Mouse (Mus musculus): Measurements from ENCODE around the gene Ppp1r15a. TPM values are rescaled to one million over a fixed set of nuclear protein-coding genes. Genes with fewer than 3 reads are reported as not detected.
"Not testable (repeated sequence)": the region's sequence is repeated elsewhere in the genome, so short reads cannot be mapped to it uniquely, and the experiment has no call there.

Gene Ppp1r15a
- total RNA-seq, 1 experiment from 2014 or later: 288 TPM

GRCm38 (mm10) chr7:45522957-45523676, 3.0 kb downstream of the Ppp1r15a start:
- no peak for ATAC-seq (ENCODE audit: extremely low read depth, insufficient number of reproducible peaks, low FRiP score, poor library complexity, severe bottlenecking)

GRCm38 (mm10) chr7:45522194-45522752, 3.8 kb downstream of the Ppp1r15a start:
- no peak for ATAC-seq (ENCODE audit: extremely low read depth, insufficient number of reproducible peaks, low FRiP score, poor library complexity, severe bottlenecking)

- ATAC-seq (ENCODE audit: extremely low read depth, insufficient number of reproducible peaks, low FRiP score, poor library complexity, severe bottlenecking): peak; percentile 69
Observed at GRCm38 (mm10) chr7:45521728-45522184, 4.3 kb downstream of the Ppp1r15a start.

- ATAC-seq (ENCODE audit: extremely low read depth, insufficient number of reproducible peaks, low FRiP score, poor library complexity, severe bottlenecking): no peak
Observed at GRCm38 (mm10) chr7:45520605-45521004, 5.5 kb downstream of the Ppp1r15a start.

GRCm38 (mm10) chr7:45519345-45520120, 6.5 kb downstream of the Ppp1r15a start:
- no peak for ATAC-seq (ENCODE audit: extremely low read depth, insufficient number of reproducible peaks, low FRiP score, poor library complexity, severe bottlenecking)

GRCm38 (mm10) chr7:45518618-45519017, 7.5 kb downstream of the Ppp1r15a start:
- ATAC-seq (ENCODE audit: extremely low read depth, insufficient number of reproducible peaks, low FRiP score, poor library complexity, severe bottlenecking): no peak

GRCm38 (mm10) chr7:45516846-45517245, 9.2 kb downstream of the Ppp1r15a start:
- not testable (repeated sequence) for ATAC-seq (ENCODE audit: extremely low read depth, insufficient number of reproducible peaks, low FRiP score, poor library complexity, severe bottlenecking)

- no peak for ATAC-seq (ENCODE audit: extremely low read depth, insufficient number of reproducible peaks, low FRiP score, poor library complexity, severe bottlenecking)
Observed at GRCm38 (mm10) chr7:45515436-45515835, 10.6 kb downstream of the Ppp1r15a start.

- ATAC-seq (ENCODE audit: extremely low read depth, insufficient number of reproducible peaks, low FRiP score, poor library complexity, severe bottlenecking): no peak
Observed at GRCm38 (mm10) chr7:45514411-45514810, 11.7 kb downstream of the Ppp1r15a start.

GRCm38 (mm10) chr7:45509912-45510787, 15.9 kb downstream of the Ppp1r15a start, which contains the start of gene Nucb1:
TSS of gene Nucb1 (minus strand) at chr7:45510406.
- ATAC-seq (ENCODE audit: extremely low read depth, insufficient number of reproducible peaks, low FRiP score, poor library complexity, severe bottlenecking): peak; percentile 91

GRCm38 (mm10) chr7:45509181-45509882, 16.7 kb downstream of the Ppp1r15a start:
- ATAC-seq (ENCODE audit: extremely low read depth, insufficient number of reproducible peaks, low FRiP score, poor library complexity, severe bottlenecking): no peak

- ATAC-seq (ENCODE audit: extremely low read depth, insufficient number of reproducible peaks, low FRiP score, poor library complexity, severe bottlenecking): no peak
Observed at GRCm38 (mm10) chr7:45508561-45508960, 17.5 kb downstream of the Ppp1r15a start.

- no peak for ATAC-seq (ENCODE audit: extremely low read depth, insufficient number of reproducible peaks, low FRiP score, poor library complexity, severe bottlenecking)
Observed at GRCm38 (mm10) chr7:45507583-45507982, 18.5 kb downstream of the Ppp1r15a start.

GRCm38 (mm10) chr7:45498427-45498826, 27.6 kb downstream of the Ppp1r15a start:
- ATAC-seq (ENCODE audit: extremely low read depth, insufficient number of reproducible peaks, low FRiP score, poor library complexity, severe bottlenecking): no peak

- ATAC-seq (ENCODE audit: extremely low read depth, insufficient number of reproducible peaks, low FRiP score, poor library complexity, severe bottlenecking): no peak
Observed at GRCm38 (mm10) chr7:45494548-45494947, 31.5 kb downstream of the Ppp1r15a start.

- ATAC-seq (ENCODE audit: extremely low read depth, insufficient number of reproducible peaks, low FRiP score, poor library complexity, severe bottlenecking): no peak
Observed at GRCm38 (mm10) chr7:45492951-45493350, 33.1 kb downstream of the Ppp1r15a start.

- no peak for ATAC-seq (ENCODE audit: extremely low read depth, insufficient number of reproducible peaks, low FRiP score, poor library complexity, severe bottlenecking)
Observed at GRCm38 (mm10) chr7:45492225-45492844, 33.7 kb downstream of the Ppp1r15a start.

- no peak for ATAC-seq (ENCODE audit: extremely low read depth, insufficient number of reproducible peaks, low FRiP score, poor library complexity, severe bottlenecking)
Observed at GRCm38 (mm10) chr7:45491264-45491663, 34.8 kb downstream of the Ppp1r15a start.

Measured in neutrophil, adult 5-6 weeks (primary cell).